Mouse (Mus musculus): ENCODE results near the gene C1ql2.

C1ql2 gene

GRCm38 (mm10) chr1:120385029-120385571 is 44.7 kb downstream of the C1ql2 start:
- no peak for DNase-seq (ENCODE audit: low spot score)

- no peak for DNase-seq (ENCODE audit: low spot score)
These were observed 49.4 kb downstream of the C1ql2 start for GRCm38 (mm10) chr1:120389734-120390133.

- DNase-seq (ENCODE audit: low spot score): peak; percentile 72
These were observed 50.0 kb downstream of the C1ql2 start for GRCm38 (mm10) chr1:120390336-120390735.

All from ovary, postnatal 36 days (tissue).